Mouse (Mus musculus): ENCODE data around the gene Adamts6. TPM values are rescaled to one million over a fixed set of nuclear protein-coding genes. Genes with fewer than 3 reads are reported as not detected.

Adamts6 gene
- 5.6 TPM for polyA plus RNA-seq (2014; fragmentation: Illumina TruSeq; extraction: RNeasy Lipid Tissue Mini Kit (QIAGEN cat#74804); ENCODE audit: low read depth, low replicate concordance)

GRCm38 (mm10) chr13:104287366-104288225 is at the start of gene Adamts6:
TSS of gene Adamts6 (plus strand) at chr13:104287835.

Other genes starting within 250 kb of the Adamts6 start
- gene Nln, start 178.2 kb upstream of the Adamts6 start, polyA plus RNA-seq (2014; fragmentation: Illumina TruSeq; extraction: RNeasy Lipid Tissue Mini Kit (QIAGEN cat#74804); ENCODE audit: low read depth, low replicate concordance): 81.1 TPM
- gene Sgtb, start 178.1 kb upstream of the Adamts6 start, polyA plus RNA-seq (2014; fragmentation: Illumina TruSeq; extraction: RNeasy Lipid Tissue Mini Kit (QIAGEN cat#74804); ENCODE audit: low read depth, low replicate concordance): 14.7 TPM
- gene Trappc13, start 109.4 kb upstream of the Adamts6 start, polyA plus RNA-seq (2014; fragmentation: Illumina TruSeq; extraction: RNeasy Lipid Tissue Mini Kit (QIAGEN cat#74804); ENCODE audit: low read depth, low replicate concordance): 143 TPM
- 90.7 TPM for gene Trim23, start 109.0 kb upstream of the Adamts6 start, polyA plus RNA-seq (2014; fragmentation: Illumina TruSeq; extraction: RNeasy Lipid Tissue Mini Kit (QIAGEN cat#74804); ENCODE audit: low read depth, low replicate concordance)
- gene Cenpk, start 59.2 kb upstream of the Adamts6 start, polyA plus RNA-seq (2014; fragmentation: Illumina TruSeq; extraction: RNeasy Lipid Tissue Mini Kit (QIAGEN cat#74804); ENCODE audit: low read depth, low replicate concordance): 21.9 TPM
- 36.1 TPM for gene Ppwd1, start 59.0 kb upstream of the Adamts6 start, polyA plus RNA-seq (2014; fragmentation: Illumina TruSeq; extraction: RNeasy Lipid Tissue Mini Kit (QIAGEN cat#74804); ENCODE audit: low read depth, low replicate concordance)